Mouse (Mus musculus): ENCODE measurements around the gene Casc1. TPM values are rescaled to one million over a fixed set of nuclear protein-coding genes. Genes with fewer than 3 reads are reported as not detected.

Casc1 gene
- polyA plus RNA-seq, 1 experiment from 2014 or later = 0.79 TPM

DNA sequence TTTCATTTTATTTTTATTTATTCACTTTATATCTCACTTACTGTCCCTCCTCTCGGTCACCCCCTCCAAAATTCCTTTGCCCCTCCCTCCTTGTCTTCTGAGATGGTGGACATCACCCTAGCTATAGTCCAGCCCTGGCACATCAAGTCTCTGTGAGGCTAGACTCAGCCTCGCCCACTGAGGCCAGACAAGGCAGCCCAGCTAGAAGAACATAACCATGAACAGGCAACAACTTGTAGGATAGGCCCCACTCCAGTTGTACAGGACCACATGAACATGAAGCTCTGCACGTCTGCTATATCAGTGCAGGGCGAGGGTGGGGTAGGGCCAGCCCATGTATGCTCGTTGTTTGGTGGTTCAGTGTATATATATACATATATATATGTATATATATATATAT, 78.8 kb downstream of the Casc1 start:
- no peaks in the 10 kb centered on the region for H3K36me3 ChIP-seq (ENCODE audit: poor library complexity, severe bottlenecking)
- H3K4me1 ChIP-seq = no peaks in the 10 kb centered on the region
- no peaks in the 10 kb centered on the region for H3K27me3 ChIP-seq
- no peaks in the 10 kb centered on the region for H3K9me3 ChIP-seq (replicated peaks)
- no peak overlapping the region for H3K4me2 ChIP-seq
- 85% methylated on average over 5 of the region's 5 CpGs for WGBS
- ATAC-seq = no peak
- H3K27ac ChIP-seq = no peak overlapping the region
- no peak overlapping the region for H3K9ac ChIP-seq
- no peak overlapping the region for H3K4me3 ChIP-seq

DNA sequence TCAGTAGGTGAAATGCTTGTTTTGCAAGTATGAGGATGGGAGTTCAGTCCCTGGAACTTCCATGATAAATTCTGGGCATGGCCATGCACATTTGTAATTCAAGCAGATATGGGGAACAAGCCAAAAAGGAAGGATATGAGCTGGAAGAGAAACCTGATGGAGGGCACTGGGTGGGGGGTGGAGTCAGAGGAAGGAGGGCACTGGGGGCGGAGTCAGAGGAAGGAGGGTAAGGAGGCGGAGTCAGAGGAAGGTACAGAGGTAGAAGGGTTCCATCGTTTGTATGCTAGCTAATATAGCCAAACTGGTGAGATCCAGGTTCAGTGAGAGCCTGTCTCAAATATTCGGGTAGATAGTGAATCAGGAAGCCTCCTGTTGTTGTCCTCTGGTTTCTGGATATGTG, 81.2 kb downstream of the Casc1 start:
- no peak overlapping the region for H3K4me2 ChIP-seq
- no peak overlapping the region for H3K27ac ChIP-seq
- no peaks in the 10 kb centered on the region for H3K36me3 ChIP-seq (ENCODE audit: poor library complexity, severe bottlenecking)
- no peak for ATAC-seq
- no peak overlapping the region for H3K4me3 ChIP-seq
- no peaks in the 10 kb centered on the region for H3K4me1 ChIP-seq
- no peaks in the 10 kb centered on the region for H3K9me3 ChIP-seq (replicated peaks)
- H3K27me3 ChIP-seq = no peaks in the 10 kb centered on the region
- H3K9ac ChIP-seq = no peak overlapping the region
- 87% methylated on average over 4 of the region's 4 CpGs for WGBS

DNA sequence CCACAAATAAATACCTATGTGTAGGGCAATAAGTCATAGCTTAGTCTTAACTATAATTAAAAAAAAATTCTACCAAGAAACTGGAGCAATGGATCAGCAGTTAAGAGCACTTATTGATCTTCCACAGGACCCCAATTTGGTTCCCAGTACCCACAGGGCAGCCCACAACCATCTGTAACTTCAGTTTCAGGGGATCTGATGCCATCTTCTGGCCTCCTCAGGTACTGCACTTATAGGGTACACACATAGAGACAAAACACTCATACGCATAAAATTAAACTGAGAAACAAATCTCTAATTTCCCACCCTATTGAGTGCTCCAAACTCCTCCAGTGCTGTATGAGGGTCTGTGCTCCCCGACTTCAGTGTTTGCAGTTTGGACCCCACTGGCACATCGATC, 83.2 kb downstream of the Casc1 start:
- Histone ChIP-seq H3K36me3 (ENCODE audit: poor library complexity, severe bottlenecking) (no peaks in the 10 kb centered on the region), H3K27me3 (no peaks in the 10 kb centered on the region), H3K4me3 (no peak overlapping the region), H3K4me1 (no peaks in the 10 kb centered on the region), H3K4me2 (no peak overlapping the region), H3K9ac (no peak overlapping the region), H3K27ac (no peak overlapping the region), H3K9me3 (replicated peaks) (no peaks in the 10 kb centered on the region)
- ATAC-seq = no peak
- 96% methylated on average over 3 of the region's 3 CpGs for WGBS

DNA sequence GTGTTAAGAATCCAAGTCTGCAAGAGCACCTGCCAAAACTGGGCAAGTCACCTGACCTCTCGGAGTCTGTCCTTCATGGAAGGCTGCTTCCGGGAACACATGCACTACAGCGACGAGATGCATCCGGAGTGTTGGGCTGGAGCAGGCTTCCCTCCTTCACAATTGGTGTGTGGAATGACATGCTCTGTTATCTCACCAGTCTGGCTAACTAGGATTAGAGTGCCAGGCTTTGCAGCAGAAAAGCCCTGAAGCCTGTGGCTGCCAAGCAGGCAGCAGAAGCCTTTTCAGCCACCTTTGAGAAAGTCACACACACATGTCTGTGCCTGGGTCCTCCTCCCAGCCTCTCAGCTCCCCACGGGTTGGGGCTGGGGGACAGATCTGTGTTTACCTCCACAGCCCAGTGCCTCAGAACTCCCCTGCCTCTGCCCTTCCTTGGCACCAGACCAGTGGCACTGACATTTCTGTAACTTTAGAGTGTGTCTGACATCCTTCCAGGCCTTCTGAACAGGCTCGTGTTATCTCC, 85.2 kb downstream of the Casc1 start:
- H3K4me2 ChIP-seq = no peak overlapping the region
- no peaks in the 10 kb centered on the region for H3K27me3 ChIP-seq
- no peak overlapping the region for H3K4me3 ChIP-seq
- no peaks in the 10 kb centered on the region for H3K4me1 ChIP-seq
- no peak overlapping the region for H3K9ac ChIP-seq
- ATAC-seq = no peak
- no peaks in the 10 kb centered on the region for H3K36me3 ChIP-seq (ENCODE audit: poor library complexity, severe bottlenecking)
- no peak overlapping the region for H3K27ac ChIP-seq
- WGBS = 75% methylated on average over 7 of the region's 7 CpGs
- no peaks in the 10 kb centered on the region for H3K9me3 ChIP-seq (replicated peaks)

Other genes starting within 250 kb of the Casc1 start
- gene Bcat1, start 134.8 kb downstream of the Casc1 start, polyA plus RNA-seq (2015; fragmentation: Nextera tagmentation; extraction: Ambion mirVana) = 101 and 102 TPM in 2 replicates
- gene Lrmp, start 95.4 kb downstream of the Casc1 start, polyA plus RNA-seq (2015; fragmentation: Nextera tagmentation; extraction: Ambion mirVana) = 0.39 and 0.92 TPM in 2 replicates
- gene Etfrf1, start 129 bp upstream of the Casc1 start, polyA plus RNA-seq (2015; fragmentation: Nextera tagmentation; extraction: Ambion mirVana) = 30.1 and 30.6 TPM in 2 replicates
- gene Kras, start 39.2 kb upstream of the Casc1 start, polyA plus RNA-seq (2015; fragmentation: Nextera tagmentation; extraction: Ambion mirVana) = 107 and 114 TPM in 2 replicates

Measured in forebrain, embryonic 13.5 days (tissue).